21 mouse cellular contexts compared by ENCODE assay signal in genomic region chr12:51701723-51702122, GRCm38 (mm10). TPM values are rescaled to one million over a fixed set of nuclear protein-coding genes. Genes with fewer than 3 reads are reported as not detected.
DNase-seq lines count a peak whose midpoint lies in the region; ATAC-seq and TF ChIP-seq lines count a peak whose summit lies in the region.
"Had no signal": no experiment of that assay in that cellular context is flagged by ENCODE, and none has a peak within 500 bp of the region (broad histone marks: within the 10 kb centered on the region; RNA-seq: fewer than 3 reads in every experiment).

No protein-coding gene starts in this region.

- H3K36me3 ChIP-seq in heart, postnatal 0 days (replicated peaks; ENCODE audit: control insufficient read depth, insufficient read depth, low read length): no peaks in the 10 kb centered on the region
- H3K36me3 ChIP-seq in heart, embryonic 11.5 days (ENCODE audit: control insufficient read depth, insufficient read depth, low read length): no peaks in the 10 kb centered on the region
- H3K36me3 ChIP-seq in lung, postnatal 0 days (ENCODE audit: insufficient read depth, low read length): no peaks in the 10 kb centered on the region; the same call in 1 of the 2 replicates
- peaks cover 0 to 8% of the 10 kb centered on the region in 2 experiments; a peak in 2 of 4 replicates for H3K36me3 ChIP-seq in MEL (ENCODE audit: control insufficient read depth in 1 of 2, insufficient read depth in 2 of 2, low read length in 2 of 2)
- H3K36me3 ChIP-seq in kidney, embryonic 15.5 days: no peaks in the 10 kb centered on the region
- H3K36me3 ChIP-seq: heart, embryonic 15.5 days; hindbrain, embryonic 12.5 days; stomach, embryonic 15.5 days had no signal

- H3K27ac ChIP-seq in heart, postnatal 0 days (ENCODE audit: low read depth): no peak overlapping the region
- H3K27ac ChIP-seq in heart, embryonic 11.5 days (ENCODE audit: low read depth, low read length): no peak overlapping the region
- H3K27ac ChIP-seq in lung, postnatal 0 days (ENCODE audit: low read length): no peak overlapping the region
- no peak overlapping the region for H3K27ac ChIP-seq in MEL (ENCODE audit: control insufficient read depth, low read depth, low read length)
- H3K27ac ChIP-seq in kidney, embryonic 15.5 days: no peak overlapping the region
- H3K27ac ChIP-seq: embryonic facial prominence, embryonic 10.5 days; heart, embryonic 15.5 days; hindbrain, embryonic 12.5 days; midbrain, embryonic 12.5 days; stomach, embryonic 15.5 days had no signal

- no peaks in the 10 kb centered on the region for H3K79me2 ChIP-seq in MEL (ENCODE audit: control insufficient read depth, insufficient read depth, low read length, poor library complexity)

- TF ChIP-seq CTCF in heart, postnatal 0 days (IDR thresholded peaks at IDR 0.05; ENCODE audit: low read depth): peak; percentile 18; the same call in 1 of the 2 replicates
- peak; percentile 45 for TF ChIP-seq CTCF in lung, postnatal 0 days (IDR thresholded peaks at IDR 0.05)
- TF ChIP-seq CTCF in lung, adult 2 months (IDR thresholded peaks at IDR 0.05; ENCODE audit: insufficient read depth, low read length): no peak
- TF ChIP-seq CTCF in MEL (IDR thresholded peaks at IDR 0.05 in 2 of 3, conservative IDR thresholded peaks at IDR 0.05 in 1 of 3; ENCODE audit: control insufficient read depth in 1 of 3, insufficient read depth in 1 of 3, low read depth in 2 of 3, low read length in 3 of 3, poor library complexity in 1 of 3, severe bottlenecking in 1 of 3): peak in 1 of 3 experiments; percentile 18; a peak in 2 of 6 replicates

- TF ChIP-seq EP300 in heart, postnatal 0 days (IDR thresholded peaks at IDR 0.05; ENCODE audit: low read depth): no peak
- no peak for TF ChIP-seq EP300 in lung, postnatal 0 days (IDR thresholded peaks at IDR 0.05)
- TF ChIP-seq EP300 in MEL (IDR thresholded peaks at IDR 0.05; ENCODE audit: low read depth in 1 of 2, low read length in 2 of 2): no peak

- TF ChIP-seq RAD21 in MEL (IDR thresholded peaks at IDR 0.05; ENCODE audit: low read depth, low read length): no peak

- no peak overlapping the region for H3K4me3 ChIP-seq in heart, postnatal 0 days (ENCODE audit: low read depth, low read length)
- H3K4me3 ChIP-seq in heart, embryonic 11.5 days (ENCODE audit: low read depth, low read length): no peak overlapping the region
- no peak overlapping the region for H3K4me3 ChIP-seq in lung, postnatal 0 days (ENCODE audit: low read depth, low read length)
- no peak overlapping the region for H3K4me3 ChIP-seq in lung, adult 2 months (replicated peaks; ENCODE audit: extremely low read depth, low read depth, low read length)
- no peak overlapping the region for H3K4me3 ChIP-seq in MEL (ENCODE audit: control insufficient read depth in 1 of 2, insufficient read depth in 1 of 2, low read depth in 2 of 2, low read length in 2 of 2)
- H3K4me3 ChIP-seq in kidney, embryonic 15.5 days (replicated peaks): no peak overlapping the region
- H3K4me3 ChIP-seq: embryonic facial prominence, embryonic 10.5 days; heart, embryonic 15.5 days; hindbrain, embryonic 12.5 days; midbrain, embryonic 12.5 days; stomach, embryonic 15.5 days had no signal

- no peak for ATAC-seq in heart, postnatal 0 days (ENCODE audit: insufficient read depth, low read depth)
- ATAC-seq in heart, embryonic 11.5 days (replicated peaks; ENCODE audit: insufficient number of reproducible peaks, low FRiP score, low TSS enrichment): no peak
- ATAC-seq in lung, postnatal 0 days: no peak
- no peak for ATAC-seq in kidney, embryonic 15.5 days (replicated peaks; ENCODE audit: low FRiP score)
- ATAC-seq: inflammation-experienced regulatory T-cells, adult 6 months had no signal

- H3K9me3 ChIP-seq in heart, postnatal 0 days (replicated peaks; ENCODE audit: control insufficient read depth, low read length): no peaks in the 10 kb centered on the region
- H3K9me3 ChIP-seq in heart, embryonic 11.5 days (replicated peaks; ENCODE audit: control insufficient read depth, low read length): no peaks in the 10 kb centered on the region
- H3K9me3 ChIP-seq in lung, postnatal 0 days (ENCODE audit: low read length): no peaks in the 10 kb centered on the region
- H3K9me3 ChIP-seq in MEL (replicated peaks; ENCODE audit: insufficient read depth, low read length): no peaks in the 10 kb centered on the region
- H3K9me3 ChIP-seq in kidney, embryonic 15.5 days (replicated peaks): no peaks in the 10 kb centered on the region
- H3K9me3 ChIP-seq: heart, embryonic 15.5 days; hindbrain, embryonic 12.5 days; stomach, embryonic 15.5 days had no signal

- no peaks in the 10 kb centered on the region for H3K27me3 ChIP-seq in heart, postnatal 0 days (ENCODE audit: control insufficient read depth, insufficient read depth, low read length)
- H3K27me3 ChIP-seq in heart, embryonic 11.5 days (ENCODE audit: control insufficient read depth, insufficient read depth, low read length): no peaks in the 10 kb centered on the region
- no peaks in the 10 kb centered on the region for H3K27me3 ChIP-seq in lung, postnatal 0 days (replicated peaks; ENCODE audit: insufficient read depth, low read length)
- no peaks in the 10 kb centered on the region for H3K27me3 ChIP-seq in MEL (ENCODE audit: control insufficient read depth in 1 of 2, insufficient read depth in 2 of 2, low read length in 2 of 2)
- no peaks in the 10 kb centered on the region for H3K27me3 ChIP-seq in kidney, embryonic 15.5 days
- H3K27me3 ChIP-seq: heart, embryonic 15.5 days; hindbrain, embryonic 12.5 days; midbrain, embryonic 12.5 days; stomach, embryonic 15.5 days had no signal

- H3K4me1 ChIP-seq in heart, postnatal 0 days (ENCODE audit: control insufficient read depth, insufficient read depth): no peaks in the 10 kb centered on the region; the same call in 1 of the 2 replicates
- H3K4me1 ChIP-seq in heart, embryonic 11.5 days (ENCODE audit: control insufficient read depth, insufficient read depth, low read length): peaks cover 12% of the 10 kb centered on the region
- H3K4me1 ChIP-seq in lung, postnatal 0 days (ENCODE audit: insufficient read depth, low read depth, low read length): no peaks in the 10 kb centered on the region
- peaks cover 23% of the 10 kb centered on the region for H3K4me1 ChIP-seq in lung, adult 2 months (ENCODE audit: control insufficient read depth, insufficient read depth, low read length)
- H3K4me1 ChIP-seq in MEL (ENCODE audit: control insufficient read depth in 1 of 2, insufficient read depth in 2 of 2, low read length in 2 of 2): peaks cover 0 to 5% of the 10 kb centered on the region in 2 experiments; a peak in 2 of 4 replicates
- peaks cover 10% of the 10 kb centered on the region for H3K4me1 ChIP-seq in kidney, embryonic 15.5 days

- no peak for TF ChIP-seq POLR2A in lung, adult 2 months (IDR thresholded peaks at IDR 0.05; ENCODE audit: borderline replicate concordance, extremely low read depth, low read depth, low read length)
- TF ChIP-seq POLR2A in MEL (IDR thresholded peaks at IDR 0.05; ENCODE audit: control insufficient read depth in 1 of 2, insufficient read depth in 1 of 2, low read depth in 1 of 2, low read length in 2 of 2, poor library complexity in 1 of 2): no peak

- DNase-seq in heart, postnatal 0 days (ENCODE audit: low spot score): no peak
- DNase-seq in lung, postnatal 0 days (ENCODE audit: low spot score): no peak
- no peak for DNase-seq in lung, adult 2 months
- peak; percentile 44 for DNase-seq in MEL (ENCODE audit: low read depth, low spot score)
- DNase-seq in naive thymus-derived CD4-positive, alpha-beta T cell, adult 2 months (ENCODE audit: low read depth): peak; percentile 49
- no peak for DNase-seq in frontal cortex, postnatal 36 days (ENCODE audit: low spot score in 2 of 2)
- DNase-seq: adrenal gland, adult 2 months; cerebellum, adult 9-10 months; heart, adult 18-20 months; lung, adult 18-20 months; right cerebral cortex, postnatal 14 days; spleen, adult 18-20 months; thymus, adult 2 months had no signal

- no peak overlapping the region for H3K9ac ChIP-seq in heart, postnatal 0 days (replicated peaks; ENCODE audit: low read depth, low read length)
- no peak overlapping the region for H3K9ac ChIP-seq in heart, embryonic 11.5 days (ENCODE audit: low read depth, low read length)
- H3K9ac ChIP-seq in lung, postnatal 0 days (replicated peaks; ENCODE audit: low read depth): no peak overlapping the region
- H3K9ac ChIP-seq in MEL (ENCODE audit: control insufficient read depth, low read depth, low read length, poor library complexity, severe bottlenecking): no peak overlapping the region
- H3K9ac ChIP-seq in kidney, embryonic 15.5 days: no peak overlapping the region
- H3K9ac ChIP-seq: heart, embryonic 15.5 days; hindbrain, embryonic 12.5 days; midbrain, embryonic 12.5 days; stomach, embryonic 15.5 days had no signal

- no peak overlapping the region for H3K4me2 ChIP-seq in heart, postnatal 0 days (ENCODE audit: low read depth, low read length)
- no peak overlapping the region for H3K4me2 ChIP-seq in heart, embryonic 11.5 days
- H3K4me2 ChIP-seq in lung, postnatal 0 days (replicated peaks; ENCODE audit: low read depth, low read length): no peak overlapping the region
- no peak overlapping the region for H3K4me2 ChIP-seq in kidney, embryonic 15.5 days
- H3K4me2 ChIP-seq: heart, embryonic 15.5 days; hindbrain, embryonic 12.5 days; midbrain, embryonic 12.5 days; stomach, embryonic 15.5 days had no signal

RNA-seq across cellular contexts. Expression of gene Strn3, which starts 10.0 kb away (rescaled TPM):
- 69.6 and 73.5 TPM in 2 replicates for total RNA-seq in heart, postnatal 0 days (2014; rRNA removed; ENCODE audit: low replicate concordance)
- polyA plus RNA-seq in heart, postnatal 0 days (2015; fragmentation: Nextera tagmentation; extraction: Ambion mirVana): 37.1 and 37.4 TPM in 2 replicates
- 45.8 and 46.1 TPM in 2 replicates for polyA plus RNA-seq in heart, embryonic 11.5 days (2014; fragmentation: Nextera tagmentation; extraction: Ambion mirVana)
- 34.2 and 34.8 TPM in 2 replicates for polyA plus RNA-seq in lung, postnatal 0 days (2015; fragmentation: Nextera tagmentation; extraction: Ambion mirVana)
- 19.3 and 19.9 TPM in 2 replicates for polyA plus RNA-seq in lung, adult 2 months (2012; rRNA removed)
- 25.1 and 29.4 TPM in 2 replicates for total RNA-seq in MEL (2012; rRNA removed)
- 10 to 100 TPM; 19.0 to 46.3 TPM for polyA plus RNA-seq in MEL (2012; ENCODE audit: insufficient read depth in 1 of 2, insufficient read length in 2 of 2, low read depth in 1 of 2, low replicate concordance in 2 of 2, missing spikeins in 1 of 2)
- 45.5 and 45.7 TPM in 2 replicates for polyA plus RNA-seq in kidney, embryonic 15.5 days (2015; fragmentation: Nextera tagmentation; extraction: Ambion mirVana)

RNA-seq across cellular contexts. Expression of gene Ap4s1, which starts 10.9 kb away (rescaled TPM):
- total RNA-seq in heart, postnatal 0 days (2014; rRNA removed; ENCODE audit: low replicate concordance): 25.0 and 47.9 TPM in 2 replicates
- 47.0 and 47.1 TPM in 2 replicates for polyA plus RNA-seq in heart, postnatal 0 days (2015; fragmentation: Nextera tagmentation; extraction: Ambion mirVana)
- polyA plus RNA-seq in heart, embryonic 11.5 days (2014; fragmentation: Nextera tagmentation; extraction: Ambion mirVana): 38.1 and 39.7 TPM in 2 replicates
- 30.8 and 35.1 TPM in 2 replicates for polyA plus RNA-seq in lung, postnatal 0 days (2015; fragmentation: Nextera tagmentation; extraction: Ambion mirVana)
- polyA plus RNA-seq in lung, adult 2 months (2012; rRNA removed): 8.8 and 10.9 TPM in 2 replicates
- total RNA-seq in MEL (2012; rRNA removed): 10.1 and 13.3 TPM in 2 replicates
- 1 to 10 TPM in 1 of 2 experiments, not detected in 1; 9.0 TPM for polyA plus RNA-seq in MEL (2012; ENCODE audit: insufficient read depth in 1 of 2, insufficient read length in 2 of 2, low read depth in 1 of 2, low replicate concordance in 2 of 2, missing spikeins in 1 of 2)
- 31.7 and 32.2 TPM in 2 replicates for polyA plus RNA-seq in kidney, embryonic 15.5 days (2015; fragmentation: Nextera tagmentation; extraction: Ambion mirVana)

Comparison
In these comparisons a context has a peak if more than half of its experiments do, and no peak if none do; other contexts are left out.
1. DNase-seq: peak in MEL (single experiment) and naive thymus-derived CD4-positive, alpha-beta T cell, adult 2 months (single experiment); none in heart, postnatal 0 days (single experiment), lung, postnatal 0 days (single experiment), lung, adult 2 months (single experiment) and frontal cortex, postnatal 36 days (0 of 2).